Mouse (Mus musculus) small intestine, adult 2 months (tissue): Measurements from ENCODE around the gene Tubgcp6. TPM values are rescaled to one million over a fixed set of nuclear protein-coding genes. Genes with fewer than 3 reads are reported as not detected.

ENCODE experiments used
- H3K27ac ChIP-seq: fragments of 200-500 bp; 2 replicates; pipeline ENCODE4 v1.5.1; 2012; ENCODE audit warnings: low read depth, low read length, control low read depth, inconsistent platforms; ENCODE audit not compliant: insufficient read depth
- H3K27me3 ChIP-seq: fragments of 200-500 bp; 2 replicates; pipeline ENCODE4 v1.6.1; 2012; ENCODE audit warnings: mild to moderate bottlenecking, moderate library complexity, low read length, inconsistent platforms; ENCODE audit not compliant: control insufficient read depth, insufficient read depth
- H3K36me3 ChIP-seq: fragments of 200-500 bp; 2 replicates; pipeline ENCODE4 v1.6.1; 2012; ENCODE audit warnings: mild to moderate bottlenecking, low read length, control low read depth, inconsistent platforms; ENCODE audit not compliant: control insufficient read depth, insufficient read depth
- H3K4me1 ChIP-seq: fragments of 200-500 bp; 2 replicates; pipeline ENCODE4 v1.6.1; 2012; ENCODE audit warnings: low read length, inconsistent platforms, mixed read lengths; ENCODE audit not compliant: control insufficient read depth, insufficient read depth, insufficient read length
- H3K4me3 ChIP-seq: fragments of 200-500 bp; 2 replicates; pipeline ENCODE4 v1.5.1; 2012; ENCODE audit warnings: low read depth, mild to moderate bottlenecking, control low read depth, inconsistent platforms, low read length, moderate library complexity
- CTCF ChIP-seq: fragments of 200-500 bp; IDR thresholded peaks from 2 replicates; pipeline ENCODE4 v1.5.1; 2012; ENCODE audit warnings: low read depth, mild to moderate bottlenecking, control low read depth, inconsistent platforms, low read length, moderate library complexity, mixed read lengths; ENCODE audit not compliant: insufficient replicate concordance, insufficient read length; ENCODE audit errors: extremely low read depth
- POLR2A ChIP-seq: fragments of 200-500 bp; IDR thresholded peaks from 2 replicates; pipeline ENCODE4 v1.6.1; 2012; ENCODE audit warnings: low read depth, mild to moderate bottlenecking, control low read depth, inconsistent platforms, low read length, moderate library complexity
- WGBS: fragments of 180-500 bp; shearing (Covaris S2); methylation state at CpG from one replicate; pipeline ENCODE4 v1.1.7; 2018; 5-methylcytosine and 5-hydroxymethylcytosine counted together
- polyA plus RNA-seq: library from polyadenylated mRNA; depleted of rRNA; stranded (reverse); fragments of >200 nt; gene quantifications from 2 replicates; pipeline ENCODE4 v1.2.3, GENCODE M21; 2012

Tubgcp6 gene
- polyA plus RNA-seq, 1 experiment, result 29.0 TPM

- no peaks in the 10 kb centered on the region for H3K36me3 ChIP-seq
- H3K4me3 ChIP-seq, result no peak overlapping the region
- H3K27me3 ChIP-seq, result peaks cover 5% of the 10 kb centered on the region
- 93% methylated on average over 5 of the region's 5 CpGs for WGBS
- no peak for TF ChIP-seq POLR2A
- no peak for TF ChIP-seq CTCF
- H3K4me1 ChIP-seq, result peaks cover 27% of the 10 kb centered on the region
- H3K27ac ChIP-seq, result no peak overlapping the region
Measured at GRCm38 (mm10) chr15:89064891-89065290, 58.0 kb downstream of the Tubgcp6 start.

- peaks cover 17% of the 10 kb centered on the region for H3K27me3 ChIP-seq
- no peaks in the 10 kb centered on the region for H3K36me3 ChIP-seq
- TF ChIP-seq POLR2A (no peak), CTCF (no peak)
- H3K4me1 ChIP-seq, result peaks cover 24% of the 10 kb centered on the region
- no peak overlapping the region for H3K4me3 ChIP-seq
- 54% methylated on average over 6 of the region's 6 CpGs for WGBS
- H3K27ac ChIP-seq, result no peak overlapping the region
Measured at GRCm38 (mm10) chr15:89063536-89063935, 59.4 kb downstream of the Tubgcp6 start.

GRCm38 (mm10) chr15:89063001-89063400, 59.9 kb downstream of the Tubgcp6 start:
- Histone ChIP-seq H3K4me1 (peaks cover 19% of the 10 kb centered on the region), H3K4me3 (no peak overlapping the region), H3K27me3 (peaks cover 17% of the 10 kb centered on the region), H3K36me3 (no peaks in the 10 kb centered on the region), H3K27ac (no peak overlapping the region)
- WGBS, result 81% methylated on average over 7 of the region's 7 CpGs
- TF ChIP-seq CTCF (no peak), POLR2A (no peak)

GRCm38 (mm10) chr15:89062518-89062910, 60.4 kb downstream of the Tubgcp6 start:
- Histone ChIP-seq H3K27me3 (peaks cover 17% of the 10 kb centered on the region), H3K4me1 (peaks cover 17% of the 10 kb centered on the region; the same call in 1 of the 2 replicates), H3K27ac (no peak overlapping the region), H3K4me3 (no peak overlapping the region), H3K36me3 (no peaks in the 10 kb centered on the region)
- WGBS, result 48% methylated on average over 5 of the region's 5 CpGs
- TF ChIP-seq POLR2A, result no peak
- no peak for TF ChIP-seq CTCF

DNA sequence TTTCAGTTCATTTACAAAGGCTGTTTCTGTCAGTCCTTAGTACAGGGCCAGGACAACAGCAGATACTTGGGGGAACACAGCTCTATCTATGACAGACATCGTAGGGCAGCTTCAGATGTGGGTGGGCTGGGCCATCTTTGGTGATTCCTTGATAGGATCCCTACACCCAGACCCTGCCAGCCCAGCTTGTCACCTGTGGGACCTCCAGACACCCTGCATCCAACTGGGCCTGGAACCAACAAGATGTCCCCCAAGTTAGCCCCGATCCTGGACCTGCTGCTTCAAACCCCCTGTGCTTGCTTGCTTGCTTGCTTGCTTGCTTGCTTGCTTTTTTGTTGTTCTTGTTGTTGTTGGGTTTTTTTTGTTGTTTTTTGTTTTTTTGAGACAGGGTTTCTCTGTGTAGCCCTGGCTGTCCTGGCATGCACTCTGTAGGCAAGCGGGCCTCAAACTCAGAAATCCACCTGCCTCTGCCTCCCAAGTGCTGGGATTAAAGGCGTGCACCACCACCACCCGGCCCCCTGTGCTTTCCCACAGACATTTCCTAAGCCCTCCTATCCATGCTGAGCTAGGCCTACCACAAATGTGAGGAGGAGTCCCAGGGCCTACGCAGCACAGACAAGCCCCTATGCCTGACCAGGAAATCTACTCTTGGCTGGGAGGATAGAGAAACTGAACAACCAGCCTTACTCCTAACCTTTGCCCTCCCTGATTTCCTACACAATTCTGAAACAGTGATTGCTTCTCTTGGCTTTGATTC, 61.0 kb downstream of the Tubgcp6 start:
- peaks cover 17% of the 10 kb centered on the region for H3K27me3 ChIP-seq
- no peaks in the 10 kb centered on the region for H3K36me3 ChIP-seq
- no peak overlapping the region for H3K4me3 ChIP-seq
- no peak overlapping the region for H3K27ac ChIP-seq
- no peak for TF ChIP-seq CTCF
- no peak for TF ChIP-seq POLR2A
- H3K4me1 ChIP-seq, result peaks cover 13% of the 10 kb centered on the region; the same call in 1 of the 2 replicates
- WGBS, result 73% methylated on average over 6 of the region's 6 CpGs

DNA sequence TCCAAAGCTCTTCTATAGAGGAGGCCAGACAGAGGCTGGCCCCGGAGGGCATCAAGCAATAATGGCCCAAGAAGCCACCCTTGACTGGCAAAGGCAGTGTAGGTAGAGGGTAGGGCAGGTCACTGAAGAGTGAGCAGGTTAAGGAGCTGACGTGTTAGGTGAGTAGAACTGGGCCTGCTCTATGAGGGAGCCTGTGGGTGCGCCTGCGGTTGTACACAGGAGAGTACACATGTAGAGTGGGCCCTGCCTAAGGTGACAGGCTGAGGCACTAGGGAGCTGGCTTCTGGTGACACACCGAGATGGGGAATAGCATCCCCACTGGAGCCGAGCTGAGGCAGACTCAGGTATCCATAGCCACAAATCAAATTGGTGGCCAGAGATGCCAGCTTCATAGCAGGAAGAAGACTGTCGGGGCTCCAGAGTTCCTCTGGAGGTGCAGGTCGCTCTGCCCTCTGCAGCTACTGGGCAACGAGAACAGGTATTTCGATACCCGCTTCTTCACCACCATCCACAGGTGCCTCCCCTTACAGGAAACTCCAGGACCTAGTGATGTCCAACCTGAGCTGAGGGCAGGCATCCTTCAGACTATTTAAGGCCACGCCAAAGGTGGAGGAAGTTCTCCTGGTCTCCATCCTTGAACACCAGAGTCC, 62.0 kb downstream of the Tubgcp6 start:
- Histone ChIP-seq H3K36me3 (no peaks in the 10 kb centered on the region), H3K4me1 (peaks cover 13% of the 10 kb centered on the region; the same call in 1 of the 2 replicates), H3K27ac (no peak overlapping the region), H3K27me3 (peaks cover 17% of the 10 kb centered on the region), H3K4me3 (no peak overlapping the region)
- WGBS, result 92% methylated on average over 12 of the region's 12 CpGs
- TF ChIP-seq POLR2A (no peak), CTCF (no peak)

- 5% methylated on average over 44 of the region's 48 CpGs for WGBS
- peaks cover 17% of the 10 kb centered on the region for H3K27me3 ChIP-seq
- no peak overlapping the region for H3K27ac ChIP-seq
- no peaks in the 10 kb centered on the region for H3K36me3 ChIP-seq
- TF ChIP-seq POLR2A (no peak), CTCF (no peak)
- peaks cover 13% of the 10 kb centered on the region; the same call in 1 of the 2 replicates for H3K4me1 ChIP-seq
- H3K4me3 ChIP-seq, result peak overlapping the region; percentile 50
Measured at GRCm38 (mm10) chr15:89060032-89060681, 62.8 kb downstream of the Tubgcp6 start.
